Mouse (Mus musculus) induced T-regulatory cell, adult 2 months (primary cell): ENCODE measurements around the gene Cnp.
A peak's percentile ranks its signal among the peaks of the same experiment; 100 is the strongest.
"Not testable (repeated sequence)": the region's sequence is repeated elsewhere in the genome, so short reads cannot be mapped to it uniquely, and the experiment has no call there.

Experiments used
- DNase-seq: peaks from one replicate; pipeline ENCODE4 v3.0.0-alpha.2; 2012; ENCODE audit warnings: low read depth

Cnp gene

DNA sequence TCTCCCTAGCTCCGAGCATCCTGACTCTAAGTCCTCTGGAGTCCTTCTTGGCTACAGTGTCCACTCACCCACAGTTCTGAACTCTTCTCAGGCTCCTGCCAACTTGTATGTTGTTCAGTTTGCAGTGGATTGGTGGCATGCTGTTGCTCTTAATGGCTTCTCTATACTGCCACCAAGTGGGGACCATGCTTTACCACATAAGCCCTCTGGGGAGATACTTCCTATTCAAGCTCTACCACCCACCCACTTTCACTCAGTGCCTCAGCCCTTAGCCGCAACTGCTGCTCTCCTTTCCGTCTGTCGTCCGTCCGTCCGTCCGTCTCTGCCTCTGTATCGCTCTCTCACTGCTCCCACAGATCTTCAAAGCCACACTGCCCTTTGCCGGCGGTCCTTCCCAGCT, 19.1 kb upstream of the Cnp start:
- peak; percentile 87 for DNase-seq

DNA sequence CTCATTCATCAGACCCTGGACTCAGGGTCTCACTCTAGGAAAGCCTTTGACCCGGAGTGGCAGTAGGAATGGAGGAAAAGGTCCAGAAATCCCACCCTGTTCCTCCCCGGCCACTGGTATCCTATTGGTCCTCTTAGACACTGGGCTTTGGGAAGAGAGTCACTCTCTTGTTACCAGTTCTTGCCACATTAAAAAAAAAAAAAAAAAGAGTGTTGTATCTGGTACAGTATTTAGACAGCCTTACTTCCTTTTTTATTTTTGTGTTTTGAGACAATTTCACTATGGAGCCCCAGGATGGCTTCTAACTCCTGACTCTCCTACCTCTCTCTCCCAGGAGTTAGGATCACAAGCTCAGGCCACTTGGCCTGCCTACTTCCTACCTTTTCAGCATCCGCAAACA, 17.1 kb upstream of the Cnp start:
- DNase-seq: no peak

DNA sequence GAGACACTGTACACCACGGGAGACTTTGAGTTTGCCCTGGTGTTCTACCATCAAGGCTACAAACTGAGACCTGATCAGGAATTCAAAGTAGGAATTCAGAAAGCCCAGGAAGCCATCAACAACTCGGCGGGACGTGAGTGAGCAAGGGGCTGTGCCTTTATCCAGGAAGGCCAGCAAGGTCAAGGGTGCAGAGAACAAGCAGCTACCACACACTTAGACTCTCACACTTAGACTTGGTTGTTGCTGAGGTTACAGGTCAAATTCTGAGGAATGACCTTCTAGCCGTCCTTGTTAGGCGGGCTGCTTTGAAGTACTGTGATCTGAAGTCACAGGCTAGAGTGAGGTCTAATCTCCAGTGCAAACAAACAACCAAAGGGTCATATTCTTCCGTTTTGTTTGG, 15.2 kb upstream of the Cnp start:
- no peak for DNase-seq

DNA sequence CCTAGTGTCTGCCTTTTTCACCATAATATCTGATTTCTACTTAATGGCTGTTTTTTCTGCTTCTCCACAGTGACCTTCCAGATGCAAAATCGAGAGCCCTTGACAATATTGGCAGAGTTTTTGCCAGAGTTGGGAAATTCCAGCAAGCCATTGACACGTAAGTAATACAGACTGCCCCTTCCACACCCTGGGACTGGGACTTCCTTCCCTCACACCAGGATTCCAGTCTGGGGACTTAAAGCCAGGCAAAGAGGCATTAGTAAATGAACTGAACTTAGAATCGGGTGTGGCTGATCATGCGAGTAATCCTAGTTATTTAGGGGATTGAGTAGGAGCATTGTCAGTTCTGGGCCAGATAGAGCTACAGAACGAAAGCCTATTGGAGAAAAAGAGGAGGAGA, 13.0 kb upstream of the Cnp start:
- DNase-seq: no peak

DNA sequence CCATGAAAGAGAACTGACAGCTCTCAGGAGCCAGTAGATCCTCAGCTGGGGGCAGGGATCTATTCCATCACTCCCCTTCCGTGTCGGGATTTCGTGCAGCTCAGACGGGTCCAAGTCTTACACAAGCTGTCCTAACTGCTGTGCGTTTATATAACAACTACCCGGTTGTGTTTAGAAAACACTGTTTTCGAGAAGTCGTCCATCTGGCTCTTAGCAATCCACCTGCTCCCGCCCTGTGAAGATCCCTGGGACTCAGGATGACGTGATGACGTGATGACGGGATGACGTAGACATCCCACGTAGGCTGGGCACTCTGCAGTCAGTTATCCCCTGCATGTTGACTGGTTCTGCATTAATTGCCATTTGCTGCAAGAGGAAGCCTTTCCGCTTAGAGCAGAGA, 10.4 kb upstream of the Cnp start:
- DNase-seq: no peak

DNA sequence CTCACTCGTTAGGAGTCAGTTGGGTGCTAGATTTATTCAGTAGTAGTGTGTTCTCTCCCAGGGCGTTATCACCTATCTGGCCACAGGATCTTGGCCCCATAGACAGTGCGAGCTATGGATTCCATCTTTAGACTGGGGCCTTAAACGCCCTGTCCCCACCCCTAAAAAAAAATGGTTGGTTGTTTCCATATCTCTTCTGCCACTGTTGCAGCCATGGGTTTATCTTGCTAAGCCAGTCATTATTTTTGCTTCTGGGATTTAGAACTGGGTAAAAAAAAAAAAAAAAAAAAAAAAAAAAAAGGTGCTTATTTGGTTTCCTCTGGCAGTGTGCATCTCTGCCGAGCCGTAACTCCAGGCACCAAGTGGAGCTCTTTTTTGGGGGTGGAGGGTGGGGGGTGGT, 10.0 kb upstream of the Cnp start:
- no peak for DNase-seq

DNA sequence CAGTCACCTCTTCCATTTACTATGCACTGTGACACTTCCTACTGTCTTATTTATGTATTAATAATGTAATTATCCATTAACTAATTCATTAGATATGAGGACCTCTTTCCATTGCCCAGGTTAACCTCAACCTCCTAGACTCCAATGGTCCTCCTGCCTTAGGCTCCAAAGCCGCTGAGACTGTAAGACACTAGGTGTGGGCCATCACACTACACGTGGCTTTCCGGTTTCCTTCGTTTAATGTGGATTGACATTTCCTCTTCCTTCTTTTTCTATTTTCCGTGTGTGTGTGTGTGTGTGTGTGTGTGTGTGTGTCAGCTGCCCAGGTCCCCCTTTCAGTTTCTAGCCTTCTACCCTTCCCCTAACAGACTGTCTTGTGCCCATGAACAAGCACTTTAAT, 7.5 kb upstream of the Cnp start:
- DNase-seq: no peak

DNA sequence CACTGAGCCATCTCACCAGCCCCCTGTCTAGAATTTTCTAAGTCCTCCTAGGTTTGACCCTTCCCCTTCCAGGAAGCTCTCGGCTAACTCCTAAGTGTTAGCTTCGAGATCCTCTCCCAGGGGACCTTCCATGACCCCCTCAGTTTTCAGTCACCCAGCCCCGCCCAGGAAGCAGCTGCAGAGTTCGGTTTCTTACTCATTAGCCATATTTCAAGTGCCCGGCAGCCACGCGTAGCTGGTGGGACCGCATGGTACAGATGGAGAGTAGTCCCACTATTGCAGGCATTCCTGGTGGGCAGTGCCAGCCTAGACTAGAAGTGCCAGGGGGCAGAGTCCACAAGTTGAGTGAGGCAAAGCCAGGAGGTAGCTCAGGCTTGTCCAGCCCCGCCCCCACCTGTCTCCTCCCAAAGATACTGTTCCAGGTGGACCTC, 6.9 kb upstream of the Cnp start:
- DNase-seq: no peak

DNA sequence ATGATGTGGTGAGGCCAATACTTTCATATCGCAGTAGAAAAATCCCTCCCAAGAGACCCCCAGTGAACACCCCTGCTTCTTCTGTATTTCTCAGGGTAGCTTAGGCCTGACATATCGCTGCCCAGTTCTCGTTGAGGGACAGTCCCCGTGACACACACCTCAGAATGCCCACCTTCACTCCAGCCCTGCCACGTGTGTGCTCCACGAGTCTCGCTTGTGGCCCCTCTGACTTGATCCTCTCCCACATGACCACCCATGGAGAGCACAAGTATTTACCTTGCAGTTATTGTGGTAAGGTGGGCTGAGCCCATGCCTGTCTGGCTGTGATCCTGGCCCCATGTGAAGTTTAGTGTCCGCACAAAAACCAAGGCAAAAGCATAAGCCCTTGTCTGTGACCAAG, 6.0 kb upstream of the Cnp start:
- no peak for DNase-seq

DNA sequence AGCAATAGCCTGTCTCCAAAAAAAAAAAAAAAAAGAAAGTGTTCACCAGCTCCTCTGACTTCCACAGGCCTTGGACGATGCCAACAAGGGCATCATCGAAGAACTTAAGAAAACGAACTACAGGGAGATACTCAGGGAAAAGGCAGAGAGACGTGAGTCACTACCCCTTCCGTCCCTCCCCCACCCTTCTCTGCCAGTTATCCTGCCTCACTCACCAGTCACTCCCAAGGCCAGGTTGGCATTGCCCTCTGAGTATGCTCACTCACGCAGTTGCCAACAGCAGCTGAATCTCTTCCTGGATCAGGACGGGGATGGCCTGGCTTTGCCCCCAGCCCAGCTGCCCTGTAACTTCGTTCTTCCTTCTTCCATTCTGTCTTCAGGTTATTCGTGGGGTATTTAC, 4.9 kb upstream of the Cnp start:
- DNase-seq: no peak

DNA sequence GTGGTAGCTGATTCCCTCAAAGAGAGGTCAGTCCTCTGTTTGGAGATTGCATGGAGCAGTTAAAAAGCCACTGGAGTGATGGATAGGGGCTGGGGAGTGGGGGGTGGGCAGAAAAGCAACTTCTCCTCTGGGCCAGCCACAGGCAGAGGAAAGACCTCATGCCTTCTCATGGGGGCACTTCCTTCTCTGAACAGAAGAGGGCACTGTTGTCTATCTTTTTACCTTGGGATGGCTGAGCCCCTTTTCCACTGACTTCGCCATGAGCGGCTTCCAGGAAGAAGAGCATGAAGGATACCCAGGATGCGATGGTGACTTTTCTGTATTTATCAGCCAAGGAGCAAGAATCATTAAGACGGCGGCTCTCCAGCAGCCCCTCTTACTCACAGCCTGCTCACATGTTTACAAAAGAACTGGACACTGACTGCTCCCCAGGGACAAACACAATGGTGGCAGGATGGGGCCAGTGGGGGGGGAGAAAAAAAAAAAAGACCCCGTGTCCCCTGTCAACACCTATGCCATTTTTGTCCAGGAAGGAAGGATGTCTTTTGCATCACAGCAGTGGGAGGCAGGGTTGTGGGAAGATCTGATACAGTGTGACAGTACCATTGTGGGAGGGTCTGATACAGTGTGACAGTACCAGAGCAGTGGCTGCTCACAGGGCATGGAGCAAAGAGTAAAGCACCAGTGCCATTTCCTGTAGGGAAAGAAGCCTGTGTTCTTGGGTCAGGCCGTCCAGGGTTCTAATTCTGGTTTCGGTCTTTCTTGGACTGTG, 4.1 kb upstream of the Cnp start:
- peak; percentile 90 for DNase-seq

DNA sequence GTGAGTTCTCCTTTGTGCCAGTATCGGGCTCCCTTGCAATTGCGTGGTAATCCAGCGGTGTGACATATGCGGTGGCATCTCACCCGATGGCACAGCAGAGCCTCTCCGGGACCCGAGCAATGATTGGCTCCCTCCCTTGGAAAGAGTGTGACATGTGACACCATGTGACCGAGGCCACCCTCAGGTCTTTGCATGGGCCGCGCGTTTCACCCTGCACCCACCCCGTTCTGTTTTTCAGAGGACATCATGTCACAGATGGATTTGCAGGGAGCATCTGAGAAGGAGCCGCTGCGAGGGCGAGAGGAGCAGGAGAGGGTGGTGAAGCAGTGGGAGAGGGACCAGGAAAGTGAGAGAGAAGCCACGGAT, 3.5 kb upstream of the Cnp start:
- peak; percentile 57 for DNase-seq

DNA sequence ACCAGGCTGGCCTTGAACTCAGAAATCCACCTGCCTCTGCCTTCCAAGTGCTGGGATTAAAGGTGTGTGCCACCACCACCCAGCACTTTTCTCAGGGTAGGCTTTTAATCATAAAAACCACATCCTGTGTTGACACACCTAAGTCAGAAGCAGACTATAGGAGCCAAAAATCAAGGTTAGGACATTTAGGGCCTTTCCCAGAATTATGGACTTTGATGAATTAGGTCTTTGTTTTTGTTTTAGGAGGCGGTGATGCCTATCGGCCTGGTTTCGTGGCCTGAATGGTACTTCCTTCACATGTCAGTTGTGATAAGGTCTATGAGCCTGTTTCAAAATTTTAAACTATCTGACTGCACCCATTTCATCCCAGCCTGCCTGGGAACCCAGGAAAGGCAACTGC, 516 bp upstream of the Cnp start:
- peak; percentile 79 for DNase-seq

DNA sequence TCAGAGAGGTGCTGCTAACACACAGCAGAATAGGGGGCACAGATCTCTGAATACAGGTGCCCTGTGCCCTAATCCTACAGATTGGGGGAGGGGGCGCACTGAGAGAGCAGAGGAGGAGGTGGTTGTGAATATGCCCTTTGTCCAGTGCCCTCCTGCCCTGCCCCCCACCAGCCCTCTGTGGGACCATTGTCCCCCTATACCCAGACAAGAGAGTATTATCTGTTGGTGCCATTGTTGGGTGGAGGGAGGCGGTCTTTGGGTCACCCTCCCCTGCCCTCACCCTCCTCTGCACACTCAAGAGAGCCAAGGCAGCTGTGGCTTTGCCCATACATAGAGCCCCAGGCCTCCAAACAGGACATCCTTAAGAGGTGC, 766 bp downstream of the Cnp start:
- DNase-seq: no peak

DNA sequence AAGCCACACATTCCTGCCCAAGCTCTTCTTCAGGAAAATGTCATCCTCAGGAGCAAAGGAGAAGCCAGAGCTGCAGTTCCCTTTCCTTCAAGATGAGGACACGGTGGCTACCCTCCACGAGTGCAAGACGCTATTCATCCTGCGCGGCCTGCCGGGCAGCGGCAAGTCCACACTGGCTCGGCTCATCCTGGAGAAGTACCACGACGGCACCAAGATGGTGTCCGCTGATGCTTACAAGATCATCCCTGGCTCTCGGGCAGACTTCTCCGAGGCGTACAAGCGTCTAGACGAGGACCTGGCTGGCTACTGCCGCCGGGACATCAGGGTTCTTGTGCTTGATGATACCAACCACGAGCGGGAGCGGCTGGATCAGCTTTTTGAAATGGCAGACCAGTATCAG, 1.6 kb downstream of the Cnp start:
- no peak for DNase-seq

DNA sequence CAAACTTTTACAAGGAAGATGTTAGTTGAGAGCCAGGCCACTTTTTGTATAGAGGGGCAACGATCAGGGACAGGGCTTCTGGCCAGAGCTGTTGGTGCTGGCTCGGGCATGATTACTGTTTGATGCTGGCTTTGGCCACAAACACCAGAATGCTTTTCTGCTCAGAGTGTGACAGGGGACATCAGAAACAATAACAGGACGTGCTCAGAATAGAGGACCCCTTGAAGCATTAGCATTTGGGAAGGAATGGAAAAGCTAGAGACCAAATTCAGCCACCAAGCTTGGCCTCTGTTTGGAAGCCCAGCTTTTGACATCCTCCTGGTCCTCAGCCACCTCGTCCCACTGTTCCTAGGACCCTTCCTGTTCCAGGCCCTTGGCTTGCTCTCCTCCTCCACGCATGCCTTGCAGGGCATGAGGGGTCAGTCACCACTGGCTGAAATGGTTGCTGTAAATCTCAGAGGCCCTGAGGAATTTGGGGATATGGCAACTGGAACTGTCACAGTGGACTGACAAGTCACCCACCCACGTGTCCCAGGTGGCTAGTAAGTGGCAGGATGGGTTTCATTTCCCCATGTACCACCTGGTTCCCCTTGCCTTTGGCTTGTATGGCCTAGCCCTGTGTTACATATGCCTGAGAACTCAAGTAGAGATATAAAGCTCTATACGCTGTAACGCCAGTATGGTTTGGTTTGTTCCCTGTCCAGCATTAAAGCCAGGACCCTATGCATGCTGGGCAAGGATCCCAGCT, 3.3 kb downstream of the Cnp start:
- DNase-seq: no peak

DNA sequence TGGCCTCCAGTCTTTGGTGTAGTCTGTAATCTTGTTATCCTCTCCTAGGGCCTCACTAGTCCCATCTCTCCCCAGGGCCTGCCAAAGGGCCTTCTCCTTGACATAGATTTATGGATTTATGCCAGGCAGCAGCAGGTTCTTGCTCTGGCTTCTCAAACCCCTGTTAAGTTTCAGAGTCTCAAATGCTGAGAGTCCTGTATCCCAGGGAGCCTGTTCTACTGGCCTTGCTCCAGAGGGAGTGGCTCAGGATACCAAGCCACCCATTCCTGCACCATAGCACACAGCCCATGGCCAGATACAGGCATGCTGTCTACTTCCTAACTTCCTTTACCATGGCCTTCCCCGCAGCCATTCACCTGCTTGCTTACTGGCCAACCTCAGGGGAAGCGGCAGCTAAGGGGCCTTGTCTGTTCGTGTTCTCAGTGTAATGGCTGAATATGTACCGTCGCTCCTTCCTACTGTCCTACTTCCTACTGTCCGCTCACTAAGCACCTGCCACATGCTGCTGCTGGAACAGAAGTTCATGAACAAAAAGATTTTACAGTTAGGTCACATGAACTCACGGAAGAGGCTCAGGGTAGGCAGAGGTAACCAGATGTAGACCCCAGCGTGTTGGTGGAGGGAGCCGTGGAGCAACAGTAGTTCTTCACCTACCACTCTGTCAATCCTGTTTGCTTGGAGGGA, 4.6 kb downstream of the Cnp start:
- DNase-seq: no peak

DNA sequence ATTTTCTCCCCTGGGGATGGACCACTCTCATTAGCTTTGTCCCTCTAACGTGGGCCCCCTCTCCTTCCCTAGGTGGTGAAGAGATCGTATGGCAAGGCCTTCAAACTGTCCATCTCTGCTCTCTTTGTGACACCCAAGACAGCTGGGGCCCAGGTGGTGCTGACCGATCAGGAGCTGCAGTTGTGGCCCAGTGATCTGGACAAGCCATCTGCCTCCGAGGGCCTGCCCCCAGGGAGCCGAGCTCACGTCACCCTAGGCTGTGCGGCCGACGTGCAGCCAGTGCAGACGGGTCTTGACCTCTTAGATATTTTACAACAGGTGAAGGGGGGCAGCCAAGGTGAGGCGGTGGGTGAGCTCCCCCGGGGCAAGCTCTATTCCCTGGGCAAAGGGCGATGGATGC, 5.6 kb downstream of the Cnp start:
- DNase-seq: no peak

DNA sequence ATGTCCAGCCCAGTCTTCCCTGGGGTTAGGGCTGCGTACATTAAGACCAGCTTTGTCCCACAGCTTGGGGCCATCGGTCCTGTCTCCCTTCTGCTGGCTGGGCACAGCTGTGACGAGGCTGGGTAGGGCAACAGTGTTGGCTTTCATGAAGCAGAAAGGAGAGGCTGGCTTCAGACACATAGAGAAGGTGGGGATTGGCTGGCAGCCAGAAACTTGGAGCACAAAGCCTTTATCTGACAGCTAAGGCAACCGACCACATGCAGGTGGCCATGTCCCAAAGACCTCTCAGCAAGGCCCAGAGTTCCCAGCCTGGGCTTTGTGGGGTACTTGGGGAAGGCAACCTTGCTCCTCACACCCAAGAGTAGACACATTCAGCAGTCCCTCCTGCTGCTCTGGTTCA, 7.1 kb downstream of the Cnp start:
- DNase-seq: no peak

DNA sequence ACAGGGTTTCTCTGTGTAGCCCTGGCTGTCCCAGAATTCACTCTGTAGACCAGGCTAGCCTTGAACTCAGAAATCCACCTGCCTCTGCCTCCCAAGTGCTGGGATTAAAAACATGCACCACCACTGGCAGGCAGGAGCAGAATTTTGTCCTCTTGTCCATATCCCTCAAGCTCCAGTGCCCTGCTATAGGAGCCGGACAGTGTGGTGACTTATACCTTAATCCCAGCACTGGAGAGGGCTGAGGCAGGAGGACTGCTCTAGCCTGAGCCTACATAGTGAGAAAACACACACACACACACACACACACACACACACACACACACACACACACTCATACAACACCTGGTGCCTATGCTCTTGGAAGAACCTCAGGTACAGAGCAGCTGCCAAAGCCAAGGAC, 7.7 kb downstream of the Cnp start:
- not testable (repeated sequence) for DNase-seq

DNA sequence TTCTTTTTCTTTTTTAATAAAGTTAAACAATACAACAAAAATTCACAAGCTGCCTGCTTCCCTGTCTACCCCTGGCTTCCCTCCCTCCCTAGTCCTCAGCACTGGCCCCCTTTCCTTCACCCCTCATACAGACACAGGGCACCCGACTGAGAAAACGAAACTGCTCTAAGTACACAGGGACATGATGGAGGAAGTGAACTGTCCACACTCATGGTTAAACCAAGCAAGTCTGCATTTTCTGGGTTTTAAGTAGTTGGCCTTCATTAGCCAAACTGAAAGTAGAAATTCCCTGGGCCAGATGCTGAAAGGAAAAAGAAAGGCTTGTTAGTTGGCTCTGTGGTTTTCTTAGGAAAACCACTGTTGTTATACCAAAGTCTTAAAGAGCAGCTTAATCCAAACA, 8.1 kb downstream of the Cnp start:
- DNase-seq: peak; percentile 55

DNA sequence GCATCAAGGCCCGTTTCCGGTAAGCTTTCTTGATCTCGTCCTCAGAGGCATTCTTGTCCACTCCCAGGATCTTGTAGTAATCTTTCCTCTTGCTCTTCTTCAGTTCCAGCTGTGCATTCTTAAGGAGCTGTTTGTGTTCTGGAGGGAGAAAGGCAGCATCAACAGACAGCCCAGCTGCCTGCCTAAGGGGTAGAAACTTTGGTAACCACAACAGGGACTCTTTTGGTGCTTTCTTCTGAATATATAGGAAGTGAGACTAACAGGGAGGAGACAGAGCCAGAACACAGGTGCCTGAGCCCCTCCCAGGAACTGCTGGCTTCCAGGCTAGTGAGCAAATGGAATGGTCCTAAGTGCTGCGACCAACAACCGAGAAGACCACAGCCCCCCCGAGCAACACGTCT, 9.9 kb downstream of the Cnp start:
- peak; percentile 50 for DNase-seq

DNA sequence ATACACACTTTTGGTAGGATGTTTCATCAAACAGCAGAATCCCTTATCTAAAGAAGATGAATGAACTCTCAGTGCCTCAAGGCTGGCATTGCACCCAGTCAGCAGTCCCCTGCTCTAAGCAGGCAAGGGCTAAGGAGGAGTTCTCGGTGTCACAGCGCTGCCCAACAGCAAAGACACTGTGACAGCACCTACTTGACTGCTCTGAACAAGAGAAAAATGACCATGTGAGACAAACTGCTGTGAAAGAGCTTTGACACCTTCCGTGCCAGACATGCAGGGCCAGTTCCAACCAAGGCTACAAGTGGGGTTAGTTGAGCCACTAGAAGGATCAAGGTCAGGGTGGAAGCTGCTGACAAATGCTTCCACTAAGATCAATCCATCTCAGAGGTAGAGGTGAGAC, 10.4 kb downstream of the Cnp start:
- no peak for DNase-seq
